Mouse (Mus musculus): ENCODE measurements around the gene Uqcrfs1.

Gene Uqcrfs1

GRCm38 (mm10) chr13:30544856-30545604, at the start of gene Uqcrfs1:
Gene Uqcrfs1 (minus strand): TSS chr13:30545362.
- peak; percentile 98 for DNase-seq

GRCm38 (mm10) chr13:30585786-30586185, 40.6 kb upstream of the Uqcrfs1 start:
- no peak for DNase-seq

DNA sequence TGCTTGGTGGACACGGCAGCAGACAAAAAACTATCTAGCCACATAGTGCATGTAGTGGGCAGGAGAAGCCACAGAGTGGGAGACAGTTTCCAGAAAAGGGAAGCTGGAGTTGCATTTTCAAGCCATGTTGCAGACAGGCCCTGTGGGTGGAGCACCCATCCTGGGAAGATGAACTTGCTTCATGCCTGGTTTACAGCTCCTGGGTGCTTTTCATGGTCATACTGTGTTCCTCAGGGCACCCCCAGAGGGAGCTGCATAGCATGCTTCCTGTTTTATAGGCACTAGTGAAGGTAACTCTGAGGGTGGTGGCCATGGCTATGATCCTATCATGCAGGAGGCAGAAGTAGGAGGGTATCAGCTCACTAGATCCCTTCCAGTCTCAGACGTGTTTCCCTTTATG, 37.4 kb upstream of the Uqcrfs1 start:
- no peak for DNase-seq

- no peak for DNase-seq
Observed at GRCm38 (mm10) chr13:30578806-30579205, 33.6 kb upstream of the Uqcrfs1 start.

GRCm38 (mm10) chr13:30576819-30577218, 31.7 kb upstream of the Uqcrfs1 start:
- no peak for DNase-seq

DNA sequence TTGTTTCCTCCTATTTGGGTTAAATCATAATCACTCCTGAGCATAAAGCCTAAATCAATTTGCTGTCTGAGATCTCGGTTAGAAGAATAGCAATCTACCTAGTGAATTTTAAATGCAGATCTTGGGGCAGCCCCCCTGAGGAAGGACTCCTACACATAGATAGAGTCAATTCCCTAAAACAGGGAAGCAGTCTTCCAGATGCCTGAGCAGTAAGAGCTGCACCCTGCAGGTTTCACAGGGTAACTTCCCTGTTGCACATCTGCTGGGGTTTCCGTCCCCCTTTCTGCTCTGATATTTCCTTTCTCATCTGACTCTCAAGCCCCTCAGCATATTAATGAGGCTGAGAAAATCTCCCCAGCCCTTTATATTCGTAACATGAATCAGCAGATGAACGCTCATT, 27.8 kb upstream of the Uqcrfs1 start:
- no peak for DNase-seq

GRCm38 (mm10) chr13:30570182-30570581, 25.0 kb upstream of the Uqcrfs1 start:
- no peak for DNase-seq

GRCm38 (mm10) chr13:30567571-30567970, 22.4 kb upstream of the Uqcrfs1 start:
- no peak for DNase-seq

- peak; percentile 67 for DNase-seq
Observed at GRCm38 (mm10) chr13:30566767-30567166, 21.6 kb upstream of the Uqcrfs1 start.

DNA sequence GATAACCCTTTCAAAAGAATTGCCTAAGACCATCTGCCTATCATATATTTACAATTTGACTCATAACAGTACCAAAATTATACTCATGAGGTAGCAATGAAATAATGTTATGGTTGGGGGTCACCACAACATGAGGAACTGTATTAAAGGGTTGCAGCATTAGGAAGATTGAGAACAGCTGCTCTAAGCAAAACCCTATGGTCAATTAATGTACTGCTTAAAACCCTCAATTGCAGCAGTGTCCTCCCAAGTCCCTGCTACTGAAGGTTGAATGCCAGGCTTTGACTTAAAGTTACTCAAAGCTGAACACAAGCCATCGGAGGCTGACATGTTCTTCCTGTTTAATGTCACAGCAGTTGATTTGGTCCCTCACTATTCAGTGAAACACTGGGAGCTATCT, 15.4 kb upstream of the Uqcrfs1 start:
- DNase-seq = no peak

GRCm38 (mm10) chr13:30560052-30560451, 14.9 kb upstream of the Uqcrfs1 start:
- DNase-seq = no peak

DNA sequence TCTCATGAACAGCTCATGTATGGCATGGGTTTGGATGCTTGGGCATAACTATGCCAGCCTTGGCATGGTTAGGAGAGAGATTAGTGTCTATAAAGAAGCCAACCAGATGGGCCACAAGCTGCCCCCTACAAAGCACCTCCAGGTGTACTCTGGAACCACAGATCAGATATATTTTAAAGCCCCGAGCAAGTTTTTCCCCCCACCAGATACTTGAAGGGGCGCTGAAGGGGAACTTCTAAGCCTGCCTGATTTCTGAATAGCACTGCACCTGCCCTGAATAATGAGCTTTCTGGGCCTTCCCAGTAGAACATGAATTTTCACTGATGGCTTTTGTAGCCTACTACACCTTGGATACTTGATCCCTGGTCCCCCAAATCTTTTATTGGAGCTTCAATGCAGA, 12.6 kb upstream of the Uqcrfs1 start:
- DNase-seq = no peak

- DNase-seq = no peak
Observed at GRCm38 (mm10) chr13:30553051-30553587, 8.0 kb upstream of the Uqcrfs1 start.

- no peak for DNase-seq
Observed at GRCm38 (mm10) chr13:30549339-30549738, 4.2 kb upstream of the Uqcrfs1 start.

DNA sequence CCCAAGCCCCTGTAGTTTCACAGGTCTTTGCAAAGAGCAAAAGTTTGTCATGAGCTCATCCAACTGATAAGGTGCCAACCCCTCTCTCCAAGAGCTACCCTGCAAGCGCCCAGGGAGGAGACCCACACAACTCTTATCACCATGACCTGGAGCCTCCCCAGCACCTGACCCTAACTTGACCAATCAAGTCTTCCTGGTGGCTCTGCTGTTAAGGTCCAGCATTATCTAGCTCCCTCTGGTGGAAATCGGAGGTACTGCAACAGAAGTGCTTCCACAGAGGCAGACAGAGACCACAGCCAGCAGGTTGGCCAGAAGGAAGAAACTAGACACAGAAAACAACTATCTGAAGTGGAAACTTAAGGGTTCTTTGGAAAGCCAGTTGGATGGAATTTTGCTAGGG, 3.7 kb upstream of the Uqcrfs1 start:
- peak; percentile 79 for DNase-seq

DNA sequence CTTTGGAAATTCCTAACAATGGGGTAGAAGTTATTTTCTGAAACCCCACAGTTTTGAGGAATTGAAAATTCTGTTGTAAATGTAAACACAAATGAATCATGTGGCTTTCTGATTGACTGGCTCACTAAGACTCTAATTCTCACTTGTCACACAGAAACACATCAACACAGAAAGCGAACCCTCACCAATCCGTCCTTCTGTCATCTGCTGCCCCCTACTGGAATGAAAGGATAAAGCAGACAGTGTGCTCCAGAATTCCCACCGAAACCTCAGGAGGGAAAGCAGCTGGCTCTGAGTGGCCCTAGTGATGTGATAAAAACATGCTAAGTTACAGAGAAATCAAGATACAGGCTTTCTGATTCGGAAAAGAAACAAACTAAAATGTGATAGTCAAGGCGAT, 14.4 kb downstream of the Uqcrfs1 start:
- DNase-seq = peak; percentile 56

DNA sequence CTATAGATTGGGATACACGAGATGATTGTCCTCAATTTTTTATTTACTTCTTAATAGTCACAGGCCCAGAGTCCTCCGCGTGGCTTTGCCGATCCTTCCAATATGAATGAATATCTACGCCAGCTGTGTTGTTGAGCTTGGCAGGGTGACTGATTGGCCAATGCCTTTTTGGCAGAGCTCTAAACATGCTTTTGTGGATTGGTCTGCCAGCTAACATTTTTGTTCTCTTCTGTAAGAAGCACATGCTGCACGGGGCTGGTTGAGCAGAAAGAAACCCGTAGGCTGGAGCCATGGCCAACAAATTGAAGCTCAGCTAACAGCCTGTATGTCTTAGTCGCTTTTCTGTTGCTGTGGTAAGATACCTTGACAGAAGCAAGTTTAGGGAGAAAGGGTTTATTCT, 20.2 kb downstream of the Uqcrfs1 start:
- DNase-seq = no peak

DNA sequence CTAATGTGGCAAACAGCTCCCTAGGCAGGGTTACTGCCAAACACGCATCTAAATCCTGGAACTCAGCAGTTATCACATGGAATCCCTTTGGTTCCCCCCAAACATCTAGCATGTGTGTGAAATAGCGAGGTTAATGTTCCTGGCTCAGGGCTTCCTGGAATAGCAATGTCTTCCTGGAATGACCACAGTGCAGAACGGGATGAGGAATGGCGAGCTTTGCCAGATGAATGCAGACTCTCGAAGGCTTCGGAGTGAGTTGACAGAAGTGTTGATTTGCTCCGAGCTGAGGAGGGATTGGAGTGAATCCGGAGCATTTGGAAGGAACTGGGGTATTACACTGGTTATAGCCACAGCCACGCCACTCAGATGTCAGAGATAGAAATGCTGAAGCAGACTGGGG, 21.2 kb downstream of the Uqcrfs1 start:
- DNase-seq = no peak

DNA sequence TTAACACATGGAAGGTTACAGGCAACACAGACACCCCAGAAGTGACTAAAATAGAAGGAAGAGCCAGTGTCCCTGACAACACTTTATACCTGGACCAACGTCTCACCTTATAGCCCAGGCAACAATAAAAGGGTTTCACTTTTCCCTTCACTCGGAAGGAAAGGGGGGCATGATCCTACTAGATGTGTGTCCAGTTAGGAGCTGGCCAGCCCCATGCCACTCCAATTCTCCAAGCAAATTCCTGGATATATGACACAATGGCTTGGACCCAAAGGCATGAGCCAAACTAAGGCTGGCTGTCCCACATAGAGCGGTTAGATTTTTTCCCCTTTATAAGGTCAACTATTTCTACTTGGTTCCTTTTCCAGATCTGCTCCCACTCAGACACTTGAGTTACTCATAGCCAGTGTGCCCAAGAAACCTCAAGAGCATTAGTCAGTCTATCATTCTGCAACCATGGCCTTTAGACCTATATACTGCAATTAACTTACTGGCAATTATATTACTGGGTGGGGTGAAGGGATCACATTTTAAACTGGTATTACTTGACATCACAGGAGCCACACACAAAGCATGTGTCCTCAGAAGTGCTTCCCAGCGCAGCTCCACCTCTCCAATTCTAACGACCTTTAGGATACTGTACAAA, 21.8 kb downstream of the Uqcrfs1 start:
- no peak for DNase-seq

GRCm38 (mm10) chr13:30521282-30521902, 23.8 kb downstream of the Uqcrfs1 start:
- DNase-seq = no peak

- DNase-seq = no peak
Observed at GRCm38 (mm10) chr13:30518191-30518590, 27.0 kb downstream of the Uqcrfs1 start.

DNA sequence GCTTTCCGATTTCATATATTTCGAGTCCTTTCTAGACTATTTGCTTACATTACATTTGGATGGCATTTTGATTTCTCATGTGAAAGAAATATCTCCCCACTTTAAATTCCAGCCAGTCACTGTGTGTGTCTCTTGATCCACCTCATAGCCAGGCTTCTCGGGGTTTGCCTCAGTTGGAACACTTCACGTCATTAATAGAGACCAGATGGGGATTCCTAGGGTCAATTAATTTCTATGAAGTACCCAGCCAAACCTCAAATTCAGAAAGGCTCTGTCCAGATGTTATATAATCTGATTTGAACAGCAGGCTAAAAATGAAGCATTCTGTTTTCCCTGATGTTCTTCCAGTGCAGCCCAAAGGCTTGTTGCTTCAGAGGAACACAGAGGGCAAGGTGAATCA, 37.5 kb downstream of the Uqcrfs1 start:
- DNase-seq = no peak

DNA sequence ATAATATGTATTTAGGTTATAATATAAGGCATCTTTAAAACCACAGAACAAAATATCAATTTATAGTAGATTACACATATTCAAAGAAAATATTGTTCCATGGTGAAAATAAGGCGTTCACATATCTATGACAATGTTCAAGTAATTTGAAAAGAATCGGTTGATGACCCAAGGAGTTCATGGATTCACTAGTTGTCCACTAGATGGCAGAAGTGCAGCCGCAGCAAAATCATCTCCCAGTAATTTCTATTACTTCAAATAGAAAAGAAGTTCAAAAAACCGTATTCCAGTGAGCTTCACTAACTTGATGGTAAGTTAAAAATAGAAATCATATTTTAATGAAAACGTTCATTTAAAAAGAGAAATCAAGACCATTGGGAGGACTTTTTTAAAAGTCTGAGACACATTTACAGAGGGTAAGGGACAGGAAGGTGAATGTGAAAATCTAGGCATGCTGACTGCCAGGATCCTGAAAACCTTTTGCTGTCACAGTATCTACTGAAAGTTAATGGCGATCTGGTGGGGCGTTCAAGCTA, 43.2 kb downstream of the Uqcrfs1 start:
- DNase-seq = peak; percentile 10

Data from right cerebral cortex, postnatal 14 days (tissue).